Mouse (Mus musculus): ENCODE measurements at regions not wholly inside any gene's neighbourhood (a gene's known extent, or its start where the extent isn't known, plus 50 kb on each side); places are given as distances from the start of the nearest gene placed in this dataset.

DNA sequence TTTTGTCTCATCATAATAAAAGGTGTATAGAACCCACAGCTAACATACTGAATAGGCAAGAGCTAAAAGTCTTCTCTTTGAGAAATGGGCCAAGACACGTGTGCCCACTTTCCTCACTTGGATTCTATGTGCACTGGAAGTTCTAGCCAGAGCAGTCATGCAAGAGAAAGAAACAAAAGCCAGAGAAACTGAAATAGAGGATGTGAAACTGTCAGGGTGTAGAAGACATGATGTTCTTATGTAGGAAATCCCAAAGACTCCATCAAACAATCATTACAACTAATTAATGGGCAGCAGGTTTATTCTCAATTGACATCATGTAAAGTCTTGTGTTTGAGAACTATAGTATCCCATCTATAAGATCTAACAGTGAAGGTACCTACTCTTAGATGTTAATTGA is 294.9 kb downstream of the Hhipl2 start:
- TF ChIP-seq POLR2A (IDR thresholded peaks at IDR 0.05; ENCODE audit: insufficient read length, low read depth) (no peak), REST (IDR thresholded peaks at IDR 0.05; ENCODE audit: insufficient read depth, insufficient read length) (no peak), MYOG (IDR thresholded peaks at IDR 0.05; ENCODE audit: control insufficient read depth in 1 of 3, insufficient read depth in 1 of 3, insufficient read length in 2 of 3, low read depth in 2 of 3) (no peak)
- Histone ChIP-seq H3ac (ENCODE audit: control insufficient read depth, insufficient read length) (no peak overlapping the region), H3K79me2 (ENCODE audit: control insufficient read depth, insufficient read depth) (no peaks in the 10 kb centered on the region), H3K4me3 (no peak overlapping the region), H3K4me2 (ENCODE audit: low read depth) (no peak overlapping the region), H3K27me3 (ENCODE audit: control insufficient read depth, insufficient read depth, insufficient read length) (no peaks in the 10 kb centered on the region), H3K36me3 (ENCODE audit: control insufficient read depth, insufficient read depth) (no peaks in the 10 kb centered on the region)

DNA sequence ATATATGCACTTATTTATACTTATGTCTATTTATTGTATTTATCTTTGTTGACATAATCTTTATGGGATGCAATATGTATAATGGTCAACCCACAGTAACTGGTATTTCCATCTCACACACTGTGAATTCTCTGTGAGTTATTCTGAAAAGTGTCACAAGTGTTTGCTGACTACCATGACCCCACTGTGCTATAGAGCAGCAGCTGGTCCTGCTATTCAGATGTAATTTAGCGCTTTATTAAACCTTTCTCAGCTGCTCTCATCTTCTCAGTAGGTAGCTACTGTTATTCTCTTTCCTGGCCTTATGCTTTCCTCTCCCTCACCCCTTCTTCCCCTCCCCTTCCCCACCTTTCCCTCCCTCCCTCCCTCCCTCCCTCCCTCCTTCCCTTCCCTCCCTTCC is 296.0 kb upstream of the Dusp10 start:
- Histone ChIP-seq H3K4me3 (no peak overlapping the region), H3K4me2 (ENCODE audit: low read depth) (no peak overlapping the region), H3K27me3 (ENCODE audit: control insufficient read depth, insufficient read depth, insufficient read length) (no peaks in the 10 kb centered on the region), H3K79me2 (ENCODE audit: control insufficient read depth, insufficient read depth) (no peaks in the 10 kb centered on the region), H3ac (ENCODE audit: control insufficient read depth, insufficient read length) (no peak overlapping the region), H3K36me3 (ENCODE audit: control insufficient read depth, insufficient read depth) (no peaks in the 10 kb centered on the region)
- TF ChIP-seq MYOD1 (IDR thresholded peaks at IDR 0.05; ENCODE audit: control insufficient read depth in 1 of 3, insufficient read length in 2 of 3, low read depth in 2 of 3) (peak in 1 of 3 experiments; percentile 5), CEBPB (IDR thresholded peaks at IDR 0.05; ENCODE audit: insufficient read depth, poor library complexity, severe bottlenecking) (no peak), MYOG (IDR thresholded peaks at IDR 0.05; ENCODE audit: control insufficient read depth in 1 of 3, insufficient read depth in 1 of 3, insufficient read length in 2 of 3, low read depth in 2 of 3) (no peak)

DNA sequence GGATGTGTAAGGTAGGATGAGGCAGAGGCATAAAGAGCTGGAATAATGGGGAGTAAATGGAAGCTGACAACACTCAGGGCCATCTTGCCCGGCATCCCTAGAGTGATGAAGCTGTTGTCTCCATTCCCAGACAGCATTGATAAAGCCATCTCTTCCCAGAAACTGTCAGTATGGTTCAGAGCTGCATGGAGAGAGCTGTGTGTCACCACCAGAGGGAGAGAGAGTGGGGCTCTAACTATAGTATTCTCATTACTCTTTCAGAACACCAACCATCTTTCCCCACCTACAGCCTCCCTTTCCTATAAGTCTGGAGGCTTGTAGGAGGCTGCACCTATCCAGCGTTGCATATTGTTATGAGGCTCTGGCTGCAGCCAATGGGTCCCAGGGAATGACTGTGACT is 264.0 kb upstream of the Dusp10 start:
- H3K4me3 ChIP-seq: no peak overlapping the region
- no peaks in the 10 kb centered on the region for H3K27me3 ChIP-seq (ENCODE audit: control insufficient read depth, insufficient read depth, insufficient read length)
- H3ac ChIP-seq (ENCODE audit: control insufficient read depth, insufficient read length): no peak overlapping the region
- no peak overlapping the region for H3K4me2 ChIP-seq (ENCODE audit: low read depth)
- TF ChIP-seq SRF (IDR thresholded peaks at IDR 0.05; ENCODE audit: control insufficient read depth, insufficient read length, low read depth) (no peak), MAX (IDR thresholded peaks at IDR 0.05; ENCODE audit: low read depth) (no peak), REST (IDR thresholded peaks at IDR 0.05; ENCODE audit: insufficient read depth, insufficient read length) (no peak), CEBPB (IDR thresholded peaks at IDR 0.05; ENCODE audit: insufficient read depth, poor library complexity, severe bottlenecking) (no peak), USF1 (IDR thresholded peaks at IDR 0.05; ENCODE audit: low read depth) (no peak), MYOD1 (IDR thresholded peaks at IDR 0.05; ENCODE audit: control insufficient read depth in 1 of 3, insufficient read length in 2 of 3, low read depth in 2 of 3) (no peak), E2F4 (IDR thresholded peaks at IDR 0.05; ENCODE audit: insufficient read depth) (no peak), POLR2A (IDR thresholded peaks at IDR 0.05; ENCODE audit: insufficient read length, low read depth) (no peak), TCF12 (IDR thresholded peaks at IDR 0.05; ENCODE audit: insufficient read depth, poor library complexity, severe bottlenecking) (no peak), MYOG (IDR thresholded peaks at IDR 0.05; ENCODE audit: control insufficient read depth in 1 of 3, insufficient read depth in 1 of 3, insufficient read length in 2 of 3, low read depth in 2 of 3) (no peak), POLR2AphosphoS2 (IDR thresholded peaks at IDR 0.05; ENCODE audit: insufficient read length, low read depth) (no peak)
- H3K79me2 ChIP-seq (ENCODE audit: control insufficient read depth, insufficient read depth): no peaks in the 10 kb centered on the region
- no peaks in the 10 kb centered on the region for H3K36me3 ChIP-seq (ENCODE audit: control insufficient read depth, insufficient read depth)

DNA sequence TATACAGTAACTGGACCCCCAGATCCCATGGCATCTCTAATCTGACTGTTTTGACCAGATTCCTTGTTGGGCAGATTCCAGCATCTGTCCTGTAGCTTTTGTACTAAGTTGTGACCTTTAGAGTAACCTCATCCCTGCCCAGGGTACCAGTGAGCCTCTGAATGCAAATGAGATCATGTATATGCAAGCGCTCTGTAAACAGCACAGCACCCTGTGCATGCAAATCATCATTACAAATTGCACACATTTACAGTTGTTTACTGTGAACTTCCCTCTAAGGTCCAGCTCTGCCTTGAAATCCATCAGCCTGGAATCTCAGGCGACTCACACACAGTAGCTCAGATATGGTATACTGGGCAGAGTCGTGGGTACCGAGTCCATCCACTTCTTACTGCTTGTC is 258.6 kb upstream of the Dusp10 start:
- TF ChIP-seq E2F4 (IDR thresholded peaks at IDR 0.05; ENCODE audit: insufficient read depth) (no peak), USF1 (IDR thresholded peaks at IDR 0.05; ENCODE audit: low read depth) (no peak), MYOG (IDR thresholded peaks at IDR 0.05; ENCODE audit: control insufficient read depth in 1 of 3, insufficient read depth in 1 of 3, insufficient read length in 2 of 3, low read depth in 2 of 3) (no peak), TCF3 (IDR thresholded peaks at IDR 0.05; ENCODE audit: insufficient read length, low read depth) (no peak), SRF (IDR thresholded peaks at IDR 0.05; ENCODE audit: control insufficient read depth, insufficient read length, low read depth) (no peak), TCF12 (IDR thresholded peaks at IDR 0.05; ENCODE audit: insufficient read depth, poor library complexity, severe bottlenecking) (no peak), MAX (IDR thresholded peaks at IDR 0.05; ENCODE audit: low read depth) (no peak), MYOD1 (IDR thresholded peaks at IDR 0.05; ENCODE audit: control insufficient read depth in 1 of 3, insufficient read length in 2 of 3, low read depth in 2 of 3) (no peak), POLR2AphosphoS2 (IDR thresholded peaks at IDR 0.05; ENCODE audit: insufficient read length, low read depth) (no peak), REST (IDR thresholded peaks at IDR 0.05; ENCODE audit: insufficient read depth, insufficient read length) (no peak), POLR2A (IDR thresholded peaks at IDR 0.05; ENCODE audit: insufficient read length, low read depth) (no peak), CEBPB (IDR thresholded peaks at IDR 0.05; ENCODE audit: insufficient read depth, poor library complexity, severe bottlenecking) (no peak)
- no peak overlapping the region for H3K4me2 ChIP-seq (ENCODE audit: low read depth)
- no peaks in the 10 kb centered on the region for H3K27me3 ChIP-seq (ENCODE audit: control insufficient read depth, insufficient read depth, insufficient read length)
- H3K79me2 ChIP-seq (ENCODE audit: control insufficient read depth, insufficient read depth): no peaks in the 10 kb centered on the region
- H3K4me3 ChIP-seq: no peak overlapping the region
- no peaks in the 10 kb centered on the region for H3K36me3 ChIP-seq (ENCODE audit: control insufficient read depth, insufficient read depth)
- no peak overlapping the region for H3ac ChIP-seq (ENCODE audit: control insufficient read depth, insufficient read length)

DNA sequence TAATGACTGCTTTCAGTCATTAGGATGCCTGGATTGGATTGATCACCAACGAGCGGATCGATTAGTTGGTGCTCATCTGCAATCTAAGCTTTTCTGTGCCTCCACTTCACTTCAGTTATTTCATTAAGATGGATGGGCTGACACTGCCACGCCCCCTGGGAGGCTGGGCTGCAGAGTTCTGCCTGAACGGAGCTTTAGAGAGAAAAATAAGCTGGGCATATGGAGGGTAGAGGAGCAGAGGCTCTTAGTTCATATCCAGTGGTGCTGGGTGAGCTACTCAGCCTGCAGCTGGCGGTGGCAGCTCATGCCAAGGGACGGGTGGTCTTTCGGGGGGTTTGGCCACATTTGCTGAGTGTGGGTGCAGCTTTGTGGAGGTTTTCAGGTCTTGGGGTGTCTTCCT is 256.4 kb upstream of the Dusp10 start:
- Histone ChIP-seq H3K36me3 (ENCODE audit: control insufficient read depth, insufficient read depth) (no peaks in the 10 kb centered on the region), H3K4me3 (no peak overlapping the region), H3K4me2 (ENCODE audit: low read depth) (no peak overlapping the region), H3K27me3 (ENCODE audit: control insufficient read depth, insufficient read depth, insufficient read length) (no peaks in the 10 kb centered on the region), H3K79me2 (ENCODE audit: control insufficient read depth, insufficient read depth) (no peaks in the 10 kb centered on the region), H3ac (ENCODE audit: control insufficient read depth, insufficient read length) (no peak overlapping the region)
- TF ChIP-seq MYOD1 (IDR thresholded peaks at IDR 0.05; ENCODE audit: control insufficient read depth in 1 of 3, insufficient read length in 2 of 3, low read depth in 2 of 3) (no peak), E2F4 (IDR thresholded peaks at IDR 0.05; ENCODE audit: insufficient read depth) (no peak), TCF3 (IDR thresholded peaks at IDR 0.05; ENCODE audit: insufficient read length, low read depth) (no peak), POLR2AphosphoS2 (IDR thresholded peaks at IDR 0.05; ENCODE audit: insufficient read length, low read depth) (no peak), REST (IDR thresholded peaks at IDR 0.05; ENCODE audit: insufficient read depth, insufficient read length) (no peak), USF1 (IDR thresholded peaks at IDR 0.05; ENCODE audit: low read depth) (no peak), SRF (IDR thresholded peaks at IDR 0.05; ENCODE audit: control insufficient read depth, insufficient read length, low read depth) (no peak), TCF12 (IDR thresholded peaks at IDR 0.05; ENCODE audit: insufficient read depth, poor library complexity, severe bottlenecking) (no peak)
